Mouse (Mus musculus) lung, embryonic 16.5 days (tissue): ENCODE measurements around the gene Olfr871. TPM values are rescaled to one million over a fixed set of nuclear protein-coding genes. Genes with fewer than 3 reads are reported as not detected.

Experiments used
- polyA plus RNA-seq: library from polyadenylated mRNA; unstranded; fragments of >200 nt; fragmentation: Nextera tagmentation; extraction: Ambion mirVana; gene quantifications from 2 replicates; pipeline ENCODE4 v1.2.1, GENCODE M21; 2015

Gene Olfr871
- polyA plus RNA-seq, 1 experiment from 2014 or later, result not detected

Other genes starting within 250 kb of the Olfr871 start
- not detected in 2 replicates for gene Olfr866, start 184.2 kb upstream of the Olfr871 start, polyA plus RNA-seq
- not detected in 2 replicates for gene Olfr867, start 154.6 kb upstream of the Olfr871 start, polyA plus RNA-seq
- not detected in 2 replicates for gene Olfr868, start 113.6 kb upstream of the Olfr871 start, polyA plus RNA-seq
- gene Olfr869, start 83.2 kb upstream of the Olfr871 start, polyA plus RNA-seq, result not detected in 2 replicates
- not detected in 2 replicates for gene Olfr870, start 38.1 kb upstream of the Olfr871 start, polyA plus RNA-seq
- not detected in 2 replicates for gene Olfr872, start 24.9 kb downstream of the Olfr871 start, polyA plus RNA-seq
- gene Olfr39, start 70.1 kb downstream of the Olfr871 start, polyA plus RNA-seq, result not detected in 2 replicates
- not detected in 2 replicates for gene Olfr873, start 86.3 kb downstream of the Olfr871 start, polyA plus RNA-seq
- not detected in 2 replicates for gene Olfr18, start 123.9 kb downstream of the Olfr871 start, polyA plus RNA-seq
- gene Zfp560, start 173.0 kb downstream of the Olfr871 start, polyA plus RNA-seq, result 38.5 and 40.0 TPM in 2 replicates
- 20.5 and 21.5 TPM in 2 replicates for gene Zfp26, start 248.0 kb downstream of the Olfr871 start, polyA plus RNA-seq